In the genomic region with DNA sequence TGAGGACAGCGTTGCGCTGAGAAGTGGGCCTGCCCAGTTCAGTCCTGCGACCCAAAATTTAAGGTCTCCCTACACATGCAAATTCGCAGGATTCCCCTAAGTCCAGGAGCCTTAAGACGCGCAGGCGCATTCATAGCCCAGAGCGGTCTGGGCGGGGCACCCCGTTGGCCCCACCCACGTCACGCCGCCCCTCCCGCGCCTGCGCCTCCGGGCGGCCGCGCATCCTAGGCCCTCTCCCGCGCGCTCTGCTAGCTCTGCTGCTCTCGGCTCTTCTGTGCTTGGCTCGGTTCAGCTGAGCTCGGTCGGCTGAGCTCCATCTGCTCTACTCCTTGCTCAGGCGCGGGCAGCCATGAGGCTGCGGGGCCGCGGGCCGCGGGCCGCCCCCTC, we compare ENCODE assay signal across 8 mouse cellular contexts. TPM values are rescaled to one million over a fixed set of nuclear protein-coding genes. Genes with fewer than 3 reads are reported as not detected.
DNase-seq lines count a peak whose midpoint lies in the region; ATAC-seq and TF ChIP-seq lines count a peak whose summit lies in the region.

Gene Lpcat1, plus strand, starts transcription at position 164 of the 387 bp plus-strand sequence.

- 0 out of 2 replicates have a peak, but pooled peaks cover 2% of the 10 kb centered on the region for H3K4me1 ChIP-seq in brown adipose tissue, adult 24 weeks (ENCODE audit: control insufficient read depth, insufficient read depth, insufficient read length, low read length)
- peaks cover 26% of the 10 kb centered on the region for H3K4me1 ChIP-seq in heart, embryonic 12.5 days (replicated peaks)
- H3K4me1 ChIP-seq in kidney, embryonic 16.5 days (ENCODE audit: insufficient read depth, low read length) = peaks cover 26% of the 10 kb centered on the region
- H3K4me1 ChIP-seq in liver, adult 2 months (ENCODE audit: control insufficient read depth, insufficient read depth, low read length) = peaks cover 2% of the 10 kb centered on the region; the same call in 1 of the 2 replicates

- peak within 1 kb of the TSS; percentile 95 for H3K4me3 ChIP-seq in brown adipose tissue, adult 24 weeks (ENCODE audit: insufficient read depth, low read depth, low read length)
- H3K4me3 ChIP-seq in heart, embryonic 12.5 days = peak within 1 kb of the TSS; percentile 68
- H3K4me3 ChIP-seq in kidney, embryonic 16.5 days (ENCODE audit: low read length) = peak within 1 kb of the TSS; percentile 84
- H3K4me3 ChIP-seq in liver, adult 2 months (ENCODE audit: insufficient read depth, low read depth, low read length) = peak within 1 kb of the TSS; percentile 75

- no peaks in the 10 kb centered on the region for H3K79me2 ChIP-seq in liver, adult 2 months (ENCODE audit: control insufficient read depth, insufficient read depth, low read length)

- peak within 1 kb of the TSS; percentile 95 for H3K4me2 ChIP-seq in heart, embryonic 12.5 days
- H3K4me2 ChIP-seq in kidney, embryonic 16.5 days (replicated peaks; ENCODE audit: low read depth, low read length) = peak within 1 kb of the TSS; percentile 96

- H3K36me3 ChIP-seq in heart, embryonic 12.5 days = no peaks in the 10 kb centered on the region
- no peaks in the 10 kb centered on the region for H3K36me3 ChIP-seq in kidney, embryonic 16.5 days (ENCODE audit: insufficient read depth, low read length)
- H3K36me3 ChIP-seq in liver, adult 2 months (ENCODE audit: control insufficient read depth, insufficient read depth, low read length) = no peaks in the 10 kb centered on the region

- peak within 1 kb of the TSS; percentile 80 for H3K9ac ChIP-seq in heart, embryonic 12.5 days
- peak within 1 kb of the TSS; percentile 91 for H3K9ac ChIP-seq in kidney, embryonic 16.5 days (replicated peaks; ENCODE audit: low read length)
- H3K9ac ChIP-seq in liver, adult 2 months (ENCODE audit: low read depth, low read length) = peak within 1 kb of the TSS; percentile 79

- peak; percentile 83 for ATAC-seq in erythroid progenitor cell, adult 5-6 weeks (replicated peaks; ENCODE audit: low FRiP score, poor library complexity, severe bottlenecking)
- ATAC-seq in heart, embryonic 12.5 days (ENCODE audit: insufficient number of reproducible peaks, low FRiP score) = peak; percentile 97
- ATAC-seq in kidney, embryonic 16.5 days (ENCODE audit: low FRiP score, low TSS enrichment) = peak; percentile 97
- ATAC-seq in monocyte, adult 5-6 weeks (replicated peaks; ENCODE audit: insufficient number of reproducible peaks, low FRiP score, low TSS enrichment, poor library complexity, severe bottlenecking) = peak; percentile 65

- no peak for TF ChIP-seq CTCF in liver, adult 2 months (IDR thresholded peaks at IDR 0.05; ENCODE audit: low read depth, low read length)

- no peaks in the 10 kb centered on the region for H3K27me3 ChIP-seq in heart, embryonic 12.5 days (replicated peaks)
- H3K27me3 ChIP-seq in kidney, embryonic 16.5 days (ENCODE audit: insufficient read depth, low read length) = no peaks in the 10 kb centered on the region
- H3K27me3 ChIP-seq in liver, adult 2 months (ENCODE audit: control insufficient read depth, insufficient read depth, low read length) = no peaks in the 10 kb centered on the region

- peak; percentile 94 for DNase-seq in CD4-positive, CD25-positive, alpha-beta regulatory T cell, adult 2 months (ENCODE audit: low read depth, low spot score)
- DNase-seq in liver, adult 2 months (ENCODE audit: extremely low read depth, low read depth, low spot score) = peak; percentile 19
- peak; percentile 90 to 91 for DNase-seq in spleen, postnatal 36 days (ENCODE audit: low spot score in 2 of 2)

- no peak within 1 kb of the TSS for H3K27ac ChIP-seq in brown adipose tissue, adult 24 weeks (replicated peaks; ENCODE audit: low read depth, low read length)
- peak within 1 kb of the TSS; percentile 82 for H3K27ac ChIP-seq in heart, embryonic 12.5 days (ENCODE audit: poor library complexity, severe bottlenecking)
- peak within 1 kb of the TSS; percentile 92 for H3K27ac ChIP-seq in kidney, embryonic 16.5 days (ENCODE audit: low read length)
- peak within 1 kb of the TSS; percentile 63 for H3K27ac ChIP-seq in liver, adult 2 months (replicated peaks; ENCODE audit: insufficient read depth, low read depth, low read length)

- WGBS in heart, embryonic 12.5 days = 0% methylated on average over 34 of the region's 35 CpGs
- under 1% methylated on average over 35 of the region's 35 CpGs for WGBS in kidney, embryonic 16.5 days
- WGBS in liver, adult 2 months = under 1% methylated on average over 35 of the region's 35 CpGs

- no peaks in the 10 kb centered on the region for H3K9me3 ChIP-seq in heart, embryonic 12.5 days (replicated peaks)
- no peaks in the 10 kb centered on the region for H3K9me3 ChIP-seq in kidney, embryonic 16.5 days (ENCODE audit: low read length)

- TF ChIP-seq POLR2A in liver, adult 2 months (IDR thresholded peaks at IDR 0.05; ENCODE audit: extremely low read depth, insufficient read depth, low read length) = no peak

RNA-seq across cellular contexts. Expression of gene Lpcat1, which starts in this region (rescaled TPM):
- polyA plus RNA-seq in brown adipose tissue, adult 24 weeks (2012; ENCODE audit: insufficient read depth, insufficient read length, missing spikeins) = 2.5 and 3.0 TPM in 2 replicates
- 241 and 302 TPM in 2 replicates for total RNA-seq in erythroid progenitor cell, adult 5-6 weeks (2015; ENCODE audit: low replicate concordance)
- total RNA-seq in erythroid progenitor cell, adult 5-6 weeks (2017; ENCODE audit: low replicate concordance) = 359 and 488 TPM in 2 replicates
- polyA plus RNA-seq in heart, embryonic 12.5 days (2016; fragmentation: Nextera tagmentation; extraction: Ambion mirVana) = 24.1 and 25.1 TPM in 2 replicates
- 31.1 and 35.1 TPM in 2 replicates for polyA plus RNA-seq in kidney, embryonic 16.5 days (2015; fragmentation: Nextera tagmentation; extraction: Ambion mirVana)
- 2.8 and 2.9 TPM in 2 replicates for total RNA-seq in liver, adult 2 months (2014; rRNA removed)
- 2.2 and 2.5 TPM in 2 replicates for polyA plus RNA-seq in liver, adult 2 months (2012; rRNA removed)
- total RNA-seq in monocyte, adult 5-6 weeks (2017) = 10.6 to 13.3 TPM (median 12.6 TPM) in 3 replicates

Comparison
In these comparisons a context has a peak if more than half of its experiments do, and no peak if none do; other contexts are left out.
1. RNA of gene Lpcat1 (total RNA-seq): 241 to 488 TPM in erythroid progenitor cell, adult 5-6 weeks; 10.6 to 13.3 TPM in monocyte, adult 5-6 weeks and 2.8 to 2.9 TPM in liver, adult 2 months; every median in the first group is over 10 times any median in the second.
2. DNase-seq: peak in every context shown above with its lines; median percentile 94 in CD4-positive, CD25-positive, alpha-beta regulatory T cell, adult 2 months; 90 in spleen, postnatal 36 days; 19 in liver, adult 2 months.
3. Peak in every context shown above with its lines, with median percentiles within 50 percentile points of each other: H3K4me3 ChIP-seq, ATAC-seq and H3K9ac ChIP-seq.